Mouse (Mus musculus): ENCODE data around the gene Rita1.

Rita1 gene

DNA sequence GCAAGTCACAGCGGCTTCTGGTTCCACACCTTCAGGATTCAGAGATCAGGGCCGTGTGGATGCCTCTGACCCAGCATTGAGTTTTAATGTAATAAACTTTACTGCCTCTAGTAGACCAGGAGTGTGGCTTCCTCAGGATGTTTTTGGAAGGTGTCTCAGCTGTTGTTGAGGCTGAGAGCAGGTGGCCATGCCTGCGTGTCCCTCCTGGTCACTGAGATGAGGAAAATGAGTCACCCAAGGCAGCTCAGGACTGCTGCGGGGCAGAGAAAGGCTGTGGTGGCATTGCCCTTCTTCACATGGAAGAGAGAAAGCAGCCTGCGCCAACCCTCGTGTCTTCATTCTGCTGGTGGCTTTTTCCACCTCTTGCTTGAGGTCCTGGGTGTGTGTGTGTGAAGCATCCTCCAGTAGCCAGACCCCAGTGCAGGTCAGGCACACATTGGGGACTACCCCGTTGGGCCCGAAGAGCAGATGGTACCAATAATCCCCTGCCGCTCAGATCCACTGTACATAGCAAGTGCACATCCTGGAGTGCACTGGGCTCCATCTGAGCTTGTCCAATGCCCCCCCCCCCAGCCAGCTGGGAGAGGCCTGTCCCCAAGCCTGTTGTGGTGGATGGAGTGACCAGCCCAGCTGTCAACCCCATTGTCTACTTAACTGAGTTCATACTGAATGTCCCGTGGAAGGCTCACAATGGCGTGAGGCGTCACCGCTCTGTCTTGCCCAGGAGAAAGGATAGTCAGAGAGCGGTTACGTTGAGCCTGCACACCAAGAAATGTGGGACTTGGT lies 15.3 kb upstream of the Rita1 start:
- no peak for DNase-seq (ENCODE audit: low spot score in 2 of 2)

DNA sequence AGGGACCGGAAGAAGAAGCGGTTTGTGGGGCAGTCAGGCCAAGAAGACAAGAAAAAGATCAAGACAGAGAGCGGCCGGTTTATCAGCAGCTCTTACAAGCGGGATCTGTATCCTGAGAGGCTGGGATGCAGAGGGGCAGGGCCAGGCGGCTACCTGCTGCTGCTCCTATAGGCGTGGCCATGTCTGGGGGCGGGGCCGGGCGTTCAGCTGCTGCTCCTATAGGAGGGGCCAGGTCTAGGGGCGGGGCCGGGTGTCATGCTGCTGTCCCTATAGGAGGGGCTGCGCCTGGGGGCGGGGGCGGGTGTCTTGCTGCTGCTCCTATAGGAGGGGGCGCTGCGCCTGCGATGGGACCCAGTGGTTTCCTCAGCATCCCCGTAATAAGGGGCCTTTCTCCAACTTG lies 14.0 kb upstream of the Rita1 start:
- no peak for DNase-seq (ENCODE audit: low spot score in 2 of 2)

DNA sequence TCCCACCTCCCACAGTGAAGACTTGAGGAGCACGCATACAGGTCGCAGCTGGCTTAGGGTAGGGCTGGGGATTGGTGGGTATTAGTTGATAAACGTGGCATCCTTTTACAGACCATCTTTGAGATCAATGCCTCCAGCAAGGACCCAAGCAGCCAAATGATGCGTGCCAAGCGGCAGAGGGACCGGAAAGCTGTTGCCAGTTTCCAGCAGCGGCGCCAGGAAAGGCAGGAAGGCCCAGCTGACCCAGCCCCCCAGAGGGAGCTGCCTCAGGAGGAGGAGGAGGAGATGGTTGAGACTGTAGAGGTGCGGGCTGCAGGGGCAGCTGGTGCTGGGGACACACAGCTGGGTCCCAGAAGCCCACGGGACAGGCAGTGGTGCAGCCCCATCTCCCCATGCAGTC lies 12.0 kb upstream of the Rita1 start:
- no peak for DNase-seq (ENCODE audit: low spot score in 2 of 2)

GRCm38 (mm10) chr5:120622198-120622851 lies 9.9 kb upstream of the Rita1 start:
- no peak for DNase-seq (ENCODE audit: low spot score in 2 of 2)

DNA sequence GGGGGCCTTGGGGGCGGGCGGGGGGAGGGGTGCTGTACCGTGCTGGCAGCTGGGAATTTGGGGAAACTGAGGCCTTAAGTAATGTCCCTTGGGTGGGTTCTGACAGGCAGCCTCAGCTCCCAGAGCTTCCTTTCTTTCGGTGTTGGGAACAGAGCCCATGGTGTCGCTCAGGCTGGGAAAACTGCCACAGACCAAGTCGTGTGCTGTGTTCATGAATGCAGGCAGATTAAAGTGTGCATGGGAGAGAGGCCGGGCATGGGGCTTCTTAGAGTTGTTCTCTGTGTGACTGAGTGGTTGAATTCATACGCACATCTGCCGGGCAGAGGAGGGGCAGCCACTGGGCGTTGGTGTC lies 9.4 kb upstream of the Rita1 start:
- no peak for DNase-seq (ENCODE audit: low spot score in 2 of 2)

GRCm38 (mm10) chr5:120621078-120621765 lies 8.8 kb upstream of the Rita1 start:
- no peak for DNase-seq (ENCODE audit: low spot score in 2 of 2)

DNA sequence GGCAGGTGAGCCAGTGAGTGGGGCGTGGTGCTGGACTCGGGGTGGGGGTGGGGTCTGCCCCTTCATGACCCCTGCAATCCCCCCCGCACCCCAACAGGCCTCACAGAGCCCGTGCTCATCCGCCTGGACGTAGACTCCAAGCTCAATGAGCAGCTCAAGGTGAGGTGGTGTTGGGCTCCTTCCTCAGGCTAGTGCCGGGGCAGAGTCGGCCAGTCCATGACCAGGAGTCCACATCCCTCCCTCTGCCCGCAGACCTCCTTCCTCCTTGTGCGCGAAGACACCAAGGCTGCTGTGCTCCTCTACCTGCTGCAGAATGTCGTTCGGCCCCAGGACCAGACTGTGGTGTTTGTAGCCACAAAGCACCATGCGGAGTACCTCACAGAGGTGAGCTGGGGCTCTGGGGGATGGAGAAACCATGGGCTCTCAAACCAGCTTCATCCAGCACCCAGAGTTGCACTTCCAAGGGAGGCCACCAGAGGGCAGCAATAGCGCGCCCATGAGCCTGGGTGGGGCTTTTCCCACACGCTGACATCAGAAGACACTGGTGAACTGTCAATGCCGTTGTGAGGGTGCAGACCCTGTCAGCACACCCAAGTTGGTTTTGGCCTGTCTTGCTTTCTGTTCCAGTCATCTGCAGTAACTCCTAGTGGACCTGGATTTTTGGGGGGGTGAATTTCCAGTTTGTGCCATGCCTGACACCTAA lies 8.1 kb upstream of the Rita1 start:
- peak; percentile 79 to 86 for DNase-seq (ENCODE audit: low spot score in 2 of 2)

GRCm38 (mm10) chr5:120619201-120619600 lies 6.8 kb upstream of the Rita1 start:
- peak in 1 of 2 experiments; percentile 64 for DNase-seq (ENCODE audit: low spot score in 2 of 2)

- DNase-seq (ENCODE audit: low spot score in 2 of 2) = no peak
Measured at GRCm38 (mm10) chr5:120618778-120619177, 6.4 kb upstream of the Rita1 start.

- no peak for DNase-seq (ENCODE audit: low spot score in 2 of 2)
Measured at GRCm38 (mm10) chr5:120615903-120616302, 3.5 kb upstream of the Rita1 start.

DNA sequence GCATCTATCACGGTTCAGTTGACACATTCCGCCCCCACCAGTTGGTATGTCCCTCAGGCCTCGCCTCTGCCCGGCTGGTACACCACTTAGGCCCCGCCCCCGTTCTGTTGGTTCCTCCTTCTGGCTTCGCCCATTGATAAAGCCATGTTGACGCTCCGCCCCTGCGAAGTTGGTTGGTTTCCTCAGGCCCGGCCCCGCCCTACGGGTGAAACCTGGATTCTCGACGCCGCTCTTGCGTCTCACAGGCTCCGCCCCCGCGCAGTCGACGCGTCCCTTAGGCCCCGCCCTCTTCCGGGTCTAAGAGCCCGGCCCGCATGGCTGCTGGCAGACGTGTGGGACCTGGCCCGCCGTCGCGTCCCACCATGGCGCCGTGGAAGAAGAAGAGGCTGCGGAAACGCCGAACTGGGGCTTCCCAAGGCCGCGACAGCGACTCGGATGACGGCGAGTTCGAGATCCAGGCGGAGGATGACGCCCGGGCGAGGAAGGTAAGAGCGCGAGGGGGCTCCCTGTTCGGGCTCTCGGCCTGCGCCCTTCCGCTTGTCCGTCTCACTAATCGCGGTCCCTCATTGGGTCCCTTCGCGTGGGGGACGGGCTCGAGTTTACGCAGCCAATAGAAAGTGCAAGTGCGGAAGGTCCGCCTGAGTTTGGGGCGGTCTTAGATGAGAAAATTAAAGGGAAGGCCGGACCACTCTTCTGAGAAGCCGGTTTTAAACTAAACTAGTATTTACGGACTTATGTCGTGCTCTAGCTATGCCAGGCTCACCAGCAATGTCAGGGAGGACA lies 624 bp upstream of the Rita1 start:
- DNase-seq (ENCODE audit: low spot score in 2 of 2) = peak; percentile 100

DNA sequence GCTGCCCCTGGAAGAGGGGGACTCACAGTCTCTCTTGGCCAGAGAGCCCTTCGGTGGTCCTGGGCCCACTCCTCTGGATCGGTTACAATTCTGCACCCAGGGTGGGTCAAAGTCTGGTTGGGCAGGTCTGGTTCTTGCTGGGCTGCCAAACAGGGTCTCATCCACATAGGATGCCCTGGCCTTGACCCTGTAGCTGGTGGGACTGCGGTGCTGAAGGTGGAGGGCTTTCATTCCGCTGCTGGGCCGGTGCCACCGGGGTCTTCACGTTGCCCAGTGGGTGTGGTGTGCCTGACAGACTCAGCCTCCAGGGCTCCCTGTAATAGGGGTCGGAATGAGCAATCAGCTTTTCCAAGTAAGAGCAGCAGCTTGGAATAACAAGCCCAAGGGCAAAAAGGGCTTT lies 973 bp downstream of the Rita1 start:
- DNase-seq (ENCODE audit: low spot score in 2 of 2) = no peak

DNA sequence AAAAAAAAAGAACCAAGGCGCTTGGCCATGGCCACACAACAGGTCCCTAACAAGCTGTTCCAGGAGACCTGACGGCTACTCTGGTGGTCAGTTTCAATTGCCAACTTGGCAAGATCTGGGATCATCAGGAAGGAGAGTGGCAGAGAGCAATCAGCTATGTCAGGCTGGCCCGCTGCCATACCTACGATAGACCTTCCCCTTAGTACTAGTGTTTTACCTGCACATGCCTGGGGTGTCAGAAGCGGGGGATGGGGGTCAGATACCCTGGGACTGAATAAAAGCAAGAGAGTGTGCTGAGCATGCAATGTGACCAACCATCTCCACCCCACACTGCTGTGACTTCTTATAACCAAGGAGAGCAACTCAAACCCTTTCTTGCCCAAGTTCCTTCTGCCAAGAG lies 1.5 kb downstream of the Rita1 start:
- DNase-seq (ENCODE audit: low spot score in 2 of 2) = no peak

DNA sequence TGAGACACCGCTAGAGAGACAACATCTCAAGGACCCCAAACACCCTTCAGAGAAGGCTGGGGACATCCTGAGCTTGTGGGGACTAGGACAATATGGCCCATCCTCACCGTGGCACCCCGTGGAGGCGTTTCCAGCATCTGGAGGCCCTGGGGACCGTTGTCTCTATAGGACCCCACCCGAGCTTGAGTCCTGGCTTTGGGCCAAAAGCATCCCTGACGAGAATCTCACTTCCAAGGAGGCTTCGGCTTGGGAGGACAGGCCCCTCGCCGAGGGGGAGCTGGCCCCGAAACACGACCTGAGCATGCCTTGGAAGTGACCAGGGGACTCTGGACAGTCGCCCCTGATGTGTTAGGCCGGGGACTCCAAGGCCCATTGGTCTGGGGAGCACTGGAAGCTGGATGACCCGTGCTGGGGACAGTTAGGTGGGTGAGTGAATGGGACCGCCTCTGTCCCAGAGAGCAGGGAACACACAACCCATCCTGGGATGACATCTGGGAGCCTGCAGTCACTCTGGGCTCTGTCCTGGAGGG lies 3.1 kb downstream of the Rita1 start:
- no peak for DNase-seq (ENCODE audit: low spot score in 2 of 2)

GRCm38 (mm10) chr5:120607335-120607734 lies 5.1 kb downstream of the Rita1 start:
- DNase-seq (ENCODE audit: low spot score in 2 of 2) = no peak

- no peak for DNase-seq (ENCODE audit: low spot score in 2 of 2)
Measured at GRCm38 (mm10) chr5:120606590-120607200, 5.7 kb downstream of the Rita1 start.

DNA sequence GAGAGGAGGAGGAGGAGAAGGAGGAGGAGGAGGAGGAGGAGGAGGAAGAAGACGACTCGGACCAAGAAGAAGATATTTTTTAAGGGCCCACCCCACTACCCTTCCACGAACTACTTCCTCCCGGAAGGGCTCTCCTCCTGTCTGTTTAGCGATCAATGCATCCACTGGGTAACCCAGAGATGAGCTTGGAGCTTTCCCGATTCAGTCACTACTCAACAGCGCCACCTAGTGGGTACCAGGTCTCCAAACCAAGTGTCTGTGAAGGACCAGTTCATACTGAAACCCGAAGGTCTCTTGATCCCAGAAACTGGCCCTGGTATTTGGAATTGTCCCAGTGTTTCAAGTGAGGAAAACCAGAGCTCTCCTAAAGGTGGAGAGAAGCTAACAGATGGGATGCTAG lies 6.7 kb downstream of the Rita1 start:
- peak; percentile 79 to 87 for DNase-seq (ENCODE audit: low spot score in 2 of 2)

DNA sequence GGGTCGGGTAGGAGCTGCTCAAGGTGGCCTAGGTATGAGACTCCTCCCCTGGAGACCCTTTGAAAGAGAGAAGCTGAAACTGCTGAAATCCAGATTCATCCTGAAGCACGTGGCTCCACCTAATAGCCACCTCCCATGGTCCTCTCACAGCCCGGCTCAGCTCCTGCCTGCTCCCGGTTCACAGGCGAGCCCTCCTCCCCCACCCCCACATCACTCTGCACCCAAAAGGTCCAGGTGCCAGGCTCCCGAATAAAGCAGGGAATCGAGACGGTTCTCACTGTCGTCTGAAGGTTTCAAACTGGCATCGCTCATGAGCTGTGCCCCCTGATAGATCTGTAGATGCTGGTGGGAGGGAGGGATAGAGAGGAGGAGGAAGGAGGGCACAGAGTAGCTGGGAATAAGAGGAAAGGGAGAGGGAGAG lies 7.1 kb downstream of the Rita1 start:
- DNase-seq (ENCODE audit: low spot score in 2 of 2) = no peak

DNA sequence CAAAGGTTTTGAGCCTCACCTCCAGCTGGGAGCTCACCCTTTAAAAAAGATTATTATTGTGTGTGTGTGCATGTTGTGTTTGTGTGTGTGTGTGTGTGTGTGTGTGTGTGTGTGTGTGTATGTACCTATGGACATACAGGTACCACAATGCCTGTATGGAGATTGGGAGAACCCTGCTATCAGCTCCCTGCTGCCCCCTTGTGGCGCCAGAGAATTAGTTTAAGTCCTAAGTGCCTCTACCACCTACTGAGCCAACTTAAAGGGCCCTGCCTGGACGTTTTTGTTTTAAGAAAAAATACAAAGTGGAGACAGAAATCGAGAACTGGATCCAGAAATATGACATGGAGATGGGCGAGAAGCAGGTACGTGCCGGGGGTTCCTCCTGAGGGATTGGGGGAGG lies 7.5 kb downstream of the Rita1 start:
- DNase-seq (ENCODE audit: low spot score in 2 of 2) = peak in 1 of 2 experiments; percentile 74

GRCm38 (mm10) chr5:120603515-120603914 lies 8.9 kb downstream of the Rita1 start:
- DNase-seq (ENCODE audit: low spot score in 2 of 2) = no peak

DNA sequence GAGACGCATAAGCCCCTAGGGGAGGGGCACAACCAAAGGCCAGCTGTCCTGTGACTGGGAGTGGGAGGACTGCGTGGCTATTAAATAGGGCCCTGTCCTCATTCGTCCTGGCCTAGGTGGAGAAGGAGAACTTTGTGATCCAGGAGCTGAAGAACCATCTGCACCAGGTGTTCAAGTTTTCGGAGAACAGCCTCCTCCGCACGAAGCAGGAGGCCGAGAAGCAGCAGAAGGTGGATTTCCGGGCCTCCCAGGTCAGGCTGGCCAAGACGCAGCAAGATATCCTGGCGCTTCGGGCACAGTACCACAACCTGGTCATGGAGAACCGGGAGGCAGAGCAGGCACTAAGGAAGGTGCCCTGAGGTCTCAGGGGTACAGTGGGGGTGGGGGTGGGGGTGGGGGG lies 10.2 kb downstream of the Rita1 start:
- no peak for DNase-seq (ENCODE audit: low spot score in 2 of 2)

Measured in frontal cortex, postnatal 14 days (tissue).